Mouse (Mus musculus) spleen, adult 2 months (tissue): Measurements from ENCODE around the gene Pafah1b2.

Experiments
- CTCF ChIP-seq: fragments of 200-500 bp; IDR thresholded peaks from 2 replicates; pipeline ENCODE4 v1.5.1; 2011; ENCODE audit warnings: mild to moderate bottlenecking, inconsistent platforms; ENCODE audit not compliant: insufficient read depth, insufficient read length, insufficient replicate concordance; ENCODE audit errors: extremely low read depth
- POLR2A ChIP-seq: fragments of 200-500 bp; IDR thresholded peaks from 2 replicates; pipeline ENCODE4 v1.6.1; 2011; ENCODE audit warnings: low read depth, low read length, inconsistent platforms

DNA sequence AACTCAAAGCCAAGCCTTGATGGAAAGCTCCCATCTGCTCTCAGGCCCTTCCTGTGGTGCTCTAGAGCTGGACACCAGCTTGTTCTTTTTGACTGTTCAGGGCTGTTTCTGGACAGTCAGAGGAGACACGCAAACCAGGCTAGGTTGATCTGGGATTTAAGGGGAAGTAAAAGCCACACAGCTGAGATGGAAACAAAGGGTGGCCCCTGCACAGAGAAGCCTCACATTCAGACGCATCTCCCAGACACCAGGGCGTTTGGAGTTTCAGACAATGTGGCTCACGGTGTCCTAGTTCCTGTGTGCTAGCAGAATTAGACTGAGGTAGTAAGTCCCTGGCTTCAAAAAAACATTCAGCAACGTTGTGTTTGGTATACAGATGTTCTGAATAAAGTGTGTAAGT is 6.3 kb downstream of the Pafah1b2 start:
- TF ChIP-seq CTCF (no peak), POLR2A (no peak)
